Mouse (Mus musculus): ENCODE measurements around the gene Zfp513. TPM values are rescaled to one million over a fixed set of nuclear protein-coding genes. Genes with fewer than 3 reads are reported as not detected.
"Not testable (repeated sequence)": the region's sequence is repeated elsewhere in the genome, so short reads cannot be mapped to it uniquely, and the experiment has no call there.

Zfp513 gene
- polyA plus RNA-seq, 1 experiment from 2014 or later: 5.1 TPM

GRCm38 (mm10) chr5:31221304-31221945 is 19.3 kb upstream of the Zfp513 start:
- H3K9me3 ChIP-seq (ENCODE audit: control insufficient read depth, low read length): no peaks in the 10 kb centered on the region
- no peaks in the 10 kb centered on the region for H3K36me3 ChIP-seq (ENCODE audit: control insufficient read depth, insufficient read depth, low read length)
- H3K4me1 ChIP-seq (replicated peaks; ENCODE audit: control insufficient read depth, insufficient read depth, low read length): peaks cover 6% of the 10 kb centered on the region; the same call in 1 of the 2 replicates
- peak overlapping the region; percentile 94 for H3K27ac ChIP-seq (ENCODE audit: low read depth)
- peak overlapping the region; percentile 85 for H3K4me2 ChIP-seq (ENCODE audit: low read length)
- H3K27me3 ChIP-seq (replicated peaks; ENCODE audit: control insufficient read depth, insufficient read depth, low read length): no peaks in the 10 kb centered on the region
- DNase-seq (ENCODE audit: low spot score): no peak
- WGBS: 15% methylated on average over 11 of the region's 11 CpGs
- peak overlapping the region; percentile 93 for H3K9ac ChIP-seq (ENCODE audit: low read length)
- ATAC-seq (replicated peaks; ENCODE audit: low FRiP score, low TSS enrichment, low read depth): 0 out of 2 replicates have a peak, but pooled peaks have one; percentile 3
- peak overlapping the region; percentile 98 for H3K4me3 ChIP-seq (ENCODE audit: low read depth, low read length)

- WGBS: under 1% methylated on average over 56 of the region's 70 CpGs
- no peaks in the 10 kb centered on the region for H3K9me3 ChIP-seq (ENCODE audit: control insufficient read depth, low read length)
- H3K4me1 ChIP-seq (replicated peaks; ENCODE audit: control insufficient read depth, insufficient read depth, low read length): peaks cover 6% of the 10 kb centered on the region; the same call in 1 of the 2 replicates
- peak within 1 kb of the TSS; percentile 98 for H3K4me3 ChIP-seq (ENCODE audit: low read depth, low read length)
- ATAC-seq (replicated peaks; ENCODE audit: low FRiP score, low TSS enrichment, low read depth) (peak; percentile 95), DNase-seq (ENCODE audit: low spot score) (peak; percentile 99)
- H3K4me2 ChIP-seq (ENCODE audit: low read length): peak within 1 kb of the TSS; percentile 85
- H3K27me3 ChIP-seq (replicated peaks; ENCODE audit: control insufficient read depth, insufficient read depth, low read length): no peaks in the 10 kb centered on the region
- H3K36me3 ChIP-seq (ENCODE audit: control insufficient read depth, insufficient read depth, low read length): no peaks in the 10 kb centered on the region
- H3K9ac ChIP-seq (ENCODE audit: low read length): peak within 1 kb of the TSS; percentile 93
- peak within 1 kb of the TSS; percentile 94 for H3K27ac ChIP-seq (ENCODE audit: low read depth)
These were observed 18.6 kb upstream of the Zfp513 start, which contains the start of gene Ppm1g for GRCm38 (mm10) chr5:31220448-31221303. TSS of gene Ppm1g (minus strand) at chr5:31220687.

- Histone ChIP-seq H3K36me3 (ENCODE audit: control insufficient read depth, insufficient read depth, low read length) (no peaks in the 10 kb centered on the region), H3K4me2 (ENCODE audit: low read length) (peak overlapping the region; percentile 85), H3K9me3 (ENCODE audit: control insufficient read depth, low read length) (no peaks in the 10 kb centered on the region), H3K4me1 (replicated peaks; ENCODE audit: control insufficient read depth, insufficient read depth, low read length) (peaks cover 6% of the 10 kb centered on the region; the same call in 1 of the 2 replicates), H3K4me3 (ENCODE audit: low read depth, low read length) (peak overlapping the region; percentile 98), H3K27ac (ENCODE audit: low read depth) (peak overlapping the region; percentile 94), H3K9ac (ENCODE audit: low read length) (peak overlapping the region; percentile 93), H3K27me3 (replicated peaks; ENCODE audit: control insufficient read depth, insufficient read depth, low read length) (no peaks in the 10 kb centered on the region)
- ATAC-seq (replicated peaks; ENCODE audit: low FRiP score, low TSS enrichment, low read depth) (peak; percentile 67), DNase-seq (ENCODE audit: low spot score) (peak; percentile 86)
- WGBS: under 1% methylated on average over 40 of the region's 40 CpGs
These were observed 17.9 kb upstream of the Zfp513 start for GRCm38 (mm10) chr5:31219911-31220447.

- no peaks in the 10 kb centered on the region for H3K9me3 ChIP-seq (ENCODE audit: control insufficient read depth, low read length)
- no peaks in the 10 kb centered on the region for H3K27me3 ChIP-seq (replicated peaks; ENCODE audit: control insufficient read depth, insufficient read depth, low read length)
- H3K27ac ChIP-seq (ENCODE audit: low read depth): no peak overlapping the region
- H3K36me3 ChIP-seq (ENCODE audit: control insufficient read depth, insufficient read depth, low read length): no peaks in the 10 kb centered on the region
- 2% methylated on average over 11 of the region's 11 CpGs for WGBS
- H3K4me2 ChIP-seq (ENCODE audit: low read length): peak overlapping the region; percentile 85
- H3K9ac ChIP-seq (ENCODE audit: low read length): peak overlapping the region; percentile 93
- H3K4me1 ChIP-seq (replicated peaks; ENCODE audit: control insufficient read depth, insufficient read depth, low read length): peaks cover 6% of the 10 kb centered on the region; the same call in 1 of the 2 replicates
- H3K4me3 ChIP-seq (ENCODE audit: low read depth, low read length): peak overlapping the region; percentile 98
- no peak for DNase-seq (ENCODE audit: low spot score)
- ATAC-seq (replicated peaks; ENCODE audit: low FRiP score, low TSS enrichment, low read depth): no peak
These were observed 17.4 kb upstream of the Zfp513 start for GRCm38 (mm10) chr5:31219474-31219873.

GRCm38 (mm10) chr5:31219070-31219469 is 17.0 kb upstream of the Zfp513 start:
- Histone ChIP-seq H3K9me3 (ENCODE audit: control insufficient read depth, low read length) (no peaks in the 10 kb centered on the region), H3K27me3 (replicated peaks; ENCODE audit: control insufficient read depth, insufficient read depth, low read length) (no peaks in the 10 kb centered on the region), H3K4me2 (ENCODE audit: low read length) (peak overlapping the region; percentile 85), H3K36me3 (ENCODE audit: control insufficient read depth, insufficient read depth, low read length) (no peaks in the 10 kb centered on the region), H3K4me1 (replicated peaks; ENCODE audit: control insufficient read depth, insufficient read depth, low read length) (peaks cover 6% of the 10 kb centered on the region; the same call in 1 of the 2 replicates), H3K9ac (ENCODE audit: low read length) (peak overlapping the region; percentile 13; the same call in 1 of the 2 replicates), H3K4me3 (ENCODE audit: low read depth, low read length) (peak overlapping the region; percentile 98), H3K27ac (ENCODE audit: low read depth) (no peak overlapping the region)
- DNase-seq (ENCODE audit: low spot score) (no peak), ATAC-seq (replicated peaks; ENCODE audit: low FRiP score, low TSS enrichment, low read depth) (no peak)
- 0% methylated on average over 2 of the region's 2 CpGs for WGBS

- 44% methylated on average over 6 of the region's 7 CpGs for WGBS
- no peak for DNase-seq (ENCODE audit: low spot score)
- ATAC-seq (replicated peaks; ENCODE audit: low FRiP score, low TSS enrichment, low read depth): no peak
- Histone ChIP-seq H3K4me2 (ENCODE audit: low read length) (no peak overlapping the region), H3K27me3 (replicated peaks; ENCODE audit: control insufficient read depth, insufficient read depth, low read length) (no peaks in the 10 kb centered on the region), H3K4me3 (ENCODE audit: low read depth, low read length) (no peak overlapping the region), H3K27ac (ENCODE audit: low read depth) (no peak overlapping the region), H3K36me3 (ENCODE audit: control insufficient read depth, insufficient read depth, low read length) (no peaks in the 10 kb centered on the region), H3K4me1 (replicated peaks; ENCODE audit: control insufficient read depth, insufficient read depth, low read length) (peaks cover 6% of the 10 kb centered on the region; the same call in 1 of the 2 replicates), H3K9ac (ENCODE audit: low read length) (no peak overlapping the region), H3K9me3 (ENCODE audit: control insufficient read depth, low read length) (no peaks in the 10 kb centered on the region)
These were observed 16.2 kb upstream of the Zfp513 start for GRCm38 (mm10) chr5:31218294-31218693.

GRCm38 (mm10) chr5:31216554-31216953 is 14.5 kb upstream of the Zfp513 start:
- not testable (repeated sequence) for ATAC-seq (replicated peaks; ENCODE audit: low FRiP score, low TSS enrichment, low read depth); H3K4me3 ChIP-seq (ENCODE audit: low read depth, low read length); H3K4me1 ChIP-seq (replicated peaks; ENCODE audit: control insufficient read depth, insufficient read depth, low read length); H3K9me3 ChIP-seq (ENCODE audit: control insufficient read depth, low read length); H3K27ac ChIP-seq (ENCODE audit: low read depth); H3K9ac ChIP-seq (ENCODE audit: low read length); H3K4me2 ChIP-seq (ENCODE audit: low read length); DNase-seq (ENCODE audit: low spot score); H3K36me3 ChIP-seq (ENCODE audit: control insufficient read depth, insufficient read depth, low read length); H3K27me3 ChIP-seq (replicated peaks; ENCODE audit: control insufficient read depth, insufficient read depth, low read length)
- 87% methylated on average over 6 of the region's 6 CpGs for WGBS

- Histone ChIP-seq H3K4me2 (ENCODE audit: low read length) (no peak overlapping the region), H3K36me3 (ENCODE audit: control insufficient read depth, insufficient read depth, low read length) (peaks cover 65% of the 10 kb centered on the region), H3K4me3 (ENCODE audit: low read depth, low read length) (no peak overlapping the region), H3K27ac (ENCODE audit: low read depth) (no peak overlapping the region), H3K27me3 (replicated peaks; ENCODE audit: control insufficient read depth, insufficient read depth, low read length) (no peaks in the 10 kb centered on the region), H3K4me1 (replicated peaks; ENCODE audit: control insufficient read depth, insufficient read depth, low read length) (peaks cover 14% of the 10 kb centered on the region), H3K9me3 (ENCODE audit: control insufficient read depth, low read length) (peaks cover 4% of the 10 kb centered on the region), H3K9ac (ENCODE audit: low read length) (no peak overlapping the region)
- 94% methylated on average over 6 of the region's 6 CpGs for WGBS
- DNase-seq (ENCODE audit: low spot score) (no peak), ATAC-seq (replicated peaks; ENCODE audit: low FRiP score, low TSS enrichment, low read depth) (no peak)
These were observed 2.3 kb upstream of the Zfp513 start for GRCm38 (mm10) chr5:31204421-31204820.
